Mouse (Mus musculus) bone marrow macrophage, adult 2 months (primary cell): ENCODE results near the gene Pafah1b2.

Experiments
- CTCF ChIP-seq: IDR thresholded peaks from 2 replicates; pipeline ENCODE4 v1.5.1; 2012; ENCODE audit warnings: low read depth, mild to moderate bottlenecking, low read length, moderate library complexity
- POLR2A ChIP-seq: IDR thresholded peaks from 2 replicates; pipeline ENCODE4 v1.6.1; 2012; ENCODE audit warnings: mild to moderate bottlenecking, low read depth, low read length, borderline replicate concordance

GRCm38 (mm10) chr9:46060249-46060648, 47.8 kb upstream of the Pafah1b2 start:
- no peak for TF ChIP-seq POLR2A
- no peak for TF ChIP-seq CTCF
